Mouse (Mus musculus): ENCODE measurements around the gene Prm3.

DNA sequence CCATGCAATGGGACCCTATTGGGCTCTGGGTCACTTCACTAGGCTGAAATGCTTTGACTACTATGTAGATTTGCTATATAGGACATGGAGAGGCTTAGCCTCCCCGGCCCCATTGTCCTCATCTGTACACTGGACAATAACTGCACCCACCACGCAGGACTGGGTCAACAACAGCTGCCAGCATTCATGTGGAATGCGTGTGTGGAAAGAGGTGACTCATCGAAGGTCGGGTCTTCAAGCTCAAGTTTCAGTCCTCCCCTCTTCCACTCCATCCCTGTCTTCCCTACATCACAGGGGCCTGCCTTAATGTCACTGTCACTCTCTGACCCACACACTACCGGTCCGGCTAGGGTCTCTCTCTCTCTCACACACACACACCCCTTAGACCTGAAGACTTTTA lies 14.4 kb downstream of the Prm3 start:
- no peak for TF ChIP-seq CTCF (IDR thresholded peaks at IDR 0.05)
- no peak for TF ChIP-seq EP300 (IDR thresholded peaks at IDR 0.05; ENCODE audit: insufficient read depth, low read depth, low read length)
